Mouse (Mus musculus): ENCODE measurements around the gene Podxl. TPM values are rescaled to one million over a fixed set of nuclear protein-coding genes. Genes with fewer than 3 reads are reported as not detected.
A peak's percentile ranks its signal among the peaks of the same experiment; 100 is the strongest.
"Not testable (repeated sequence)": the region's sequence is repeated elsewhere in the genome, so short reads cannot be mapped to it uniquely, and the experiment has no call there.

The Podxl gene
- polyA plus RNA-seq, 2 experiments = 5.8 to 8.9 TPM

- 38% methylated on average over 7 of the region's 7 CpGs for WGBS
- no peak for ATAC-seq (ENCODE audit: low FRiP score, low read depth)
These were observed 3.4 kb upstream of the Podxl start for GRCm38 (mm10) chr6:31567200-31567599.

GRCm38 (mm10) chr6:31564901-31565391 is 1.2 kb upstream of the Podxl start:
- no peak overlapping the region for H3K9ac ChIP-seq (ENCODE audit: low read depth, low read length, severe bottlenecking)
- H3K4me3 ChIP-seq (replicated peaks; ENCODE audit: low read length) = peak overlapping the region; percentile 59
- no peak for ATAC-seq (ENCODE audit: low FRiP score, low read depth)
- no peak for TF ChIP-seq POLR2A (IDR thresholded peaks at IDR 0.05; ENCODE audit: borderline replicate concordance, extremely low read depth, insufficient read depth, insufficient read length)
- no peak overlapping the region for H3K27ac ChIP-seq (replicated peaks; ENCODE audit: low read depth, low read length)
- H3K9me3 ChIP-seq (ENCODE audit: control insufficient read depth, low read length) = no peaks in the 10 kb centered on the region
- peak overlapping the region; percentile 94; the same call in 1 of the 2 replicates for H3K4me2 ChIP-seq (replicated peaks; ENCODE audit: low read depth, low read length, severe bottlenecking)
- H3K4me1 ChIP-seq (ENCODE audit: control insufficient read depth, insufficient read depth, low read length) = peaks cover 8% of the 10 kb centered on the region
- no peaks in the 10 kb centered on the region for H3K36me3 ChIP-seq (ENCODE audit: control insufficient read depth, insufficient read depth, low read length)
- WGBS = 2% methylated on average over 17 of the region's 17 CpGs
- DNase-seq (ENCODE audit: low spot score) = no peak
- peaks cover 65% of the 10 kb centered on the region for H3K27me3 ChIP-seq (ENCODE audit: control insufficient read depth, insufficient read depth, low read length)

More at GRCm38 (mm10) chr6:31567200-31567599, 3.4 kb upstream of the Podxl start:
- H3K4me1 ChIP-seq (ENCODE audit: control insufficient read depth, insufficient read depth, low read length) = peaks cover 8% of the 10 kb centered on the region; the same call in 1 of the 2 replicates
- H3K4me2 ChIP-seq (replicated peaks; ENCODE audit: low read depth, low read length, severe bottlenecking) = no peak overlapping the region
- TF ChIP-seq POLR2A (IDR thresholded peaks at IDR 0.05; ENCODE audit: borderline replicate concordance, extremely low read depth, insufficient read depth, insufficient read length) = no peak
- H3K4me3 ChIP-seq (replicated peaks; ENCODE audit: low read length) = no peak overlapping the region
- H3K9ac ChIP-seq (ENCODE audit: low read depth, low read length, severe bottlenecking) = no peak overlapping the region
- peaks cover 53% of the 10 kb centered on the region for H3K27me3 ChIP-seq (ENCODE audit: control insufficient read depth, insufficient read depth, low read length)
- H3K9me3 ChIP-seq (ENCODE audit: control insufficient read depth, low read length) = no peaks in the 10 kb centered on the region
- no peaks in the 10 kb centered on the region for H3K36me3 ChIP-seq (ENCODE audit: control insufficient read depth, insufficient read depth, low read length)
- no peak overlapping the region for H3K27ac ChIP-seq (replicated peaks; ENCODE audit: low read depth, low read length)
- no peak for DNase-seq (ENCODE audit: low spot score)

GRCm38 (mm10) chr6:31564182-31564531 is 376 bp upstream of the Podxl start:
- no peak overlapping the region for H3K27ac ChIP-seq (replicated peaks; ENCODE audit: low read depth, low read length)
- under 1% methylated on average over 18 of the region's 18 CpGs for WGBS

GRCm38 (mm10) chr6:31562371-31563080 is 1.3 kb downstream of the Podxl start:
- ATAC-seq (ENCODE audit: low FRiP score, low read depth) (no peak), DNase-seq (ENCODE audit: low spot score) (no peak)
- TF ChIP-seq POLR2A (IDR thresholded peaks at IDR 0.05; ENCODE audit: borderline replicate concordance, extremely low read depth, insufficient read depth, insufficient read length) = no peak
- Histone ChIP-seq H3K4me3 (replicated peaks; ENCODE audit: low read length) (peak overlapping the region; percentile 59), H3K27me3 (ENCODE audit: control insufficient read depth, insufficient read depth, low read length) (peaks cover 52% of the 10 kb centered on the region), H3K9me3 (ENCODE audit: control insufficient read depth, low read length) (no peaks in the 10 kb centered on the region), H3K4me1 (ENCODE audit: control insufficient read depth, insufficient read depth, low read length) (peaks cover 8% of the 10 kb centered on the region), H3K9ac (ENCODE audit: low read depth, low read length, severe bottlenecking) (0 out of 2 replicates have a peak overlapping the region, but pooled peaks have one; percentile 54), H3K4me2 (replicated peaks; ENCODE audit: low read depth, low read length, severe bottlenecking) (peak overlapping the region; percentile 94), H3K27ac (replicated peaks; ENCODE audit: low read depth, low read length) (no peak overlapping the region), H3K36me3 (ENCODE audit: control insufficient read depth, insufficient read depth, low read length) (no peaks in the 10 kb centered on the region)
- WGBS = 9% methylated on average over 16 of the region's 16 CpGs

More at GRCm38 (mm10) chr6:31564182-31564531, 376 bp upstream of the Podxl start:
- DNase-seq (ENCODE audit: low spot score) (no peak), ATAC-seq (ENCODE audit: low FRiP score, low read depth) (no peak)
- no peak for TF ChIP-seq POLR2A (IDR thresholded peaks at IDR 0.05; ENCODE audit: borderline replicate concordance, extremely low read depth, insufficient read depth, insufficient read length)
- Histone ChIP-seq H3K4me1 (ENCODE audit: control insufficient read depth, insufficient read depth, low read length) (peaks cover 8% of the 10 kb centered on the region), H3K36me3 (ENCODE audit: control insufficient read depth, insufficient read depth, low read length) (no peaks in the 10 kb centered on the region), H3K4me2 (replicated peaks; ENCODE audit: low read depth, low read length, severe bottlenecking) (peak overlapping the region; percentile 94), H3K4me3 (replicated peaks; ENCODE audit: low read length) (peak overlapping the region; percentile 59), H3K27me3 (ENCODE audit: control insufficient read depth, insufficient read depth, low read length) (peaks cover 65% of the 10 kb centered on the region), H3K9ac (ENCODE audit: low read depth, low read length, severe bottlenecking) (peak overlapping the region; percentile 54; the same call in 1 of the 2 replicates), H3K9me3 (ENCODE audit: control insufficient read depth, low read length) (no peaks in the 10 kb centered on the region)

- H3K27me3 ChIP-seq (ENCODE audit: control insufficient read depth, insufficient read depth, low read length) = peaks cover 48% of the 10 kb centered on the region
- not testable (repeated sequence) for ATAC-seq (ENCODE audit: low FRiP score, low read depth); H3K4me3 ChIP-seq (replicated peaks; ENCODE audit: low read length); H3K4me2 ChIP-seq (replicated peaks; ENCODE audit: low read depth, low read length, severe bottlenecking); H3K36me3 ChIP-seq (ENCODE audit: control insufficient read depth, insufficient read depth, low read length); H3K9ac ChIP-seq (ENCODE audit: low read depth, low read length, severe bottlenecking); DNase-seq (ENCODE audit: low spot score); H3K9me3 ChIP-seq (ENCODE audit: control insufficient read depth, low read length); H3K4me1 ChIP-seq (ENCODE audit: control insufficient read depth, insufficient read depth, low read length); H3K27ac ChIP-seq (replicated peaks; ENCODE audit: low read depth, low read length)
- 52% methylated on average over 3 of the region's 3 CpGs for WGBS
These were observed 1.8 kb downstream of the Podxl start for GRCm38 (mm10) chr6:31561948-31562347.
